Mouse (Mus musculus) MEL (cell line): Measurements from ENCODE around the gene Olfr1412. TPM values are rescaled to one million over a fixed set of nuclear protein-coding genes. Genes with fewer than 3 reads are reported as not detected.

Experiments used
- DNase-seq: peaks from one replicate; pipeline ENCODE4 v3.0.0; 2011; ENCODE audit warnings: low read depth, low spot score
- H3K27ac ChIP-seq: 2 replicates; pipeline ENCODE4 v1.5.1; 2012; ENCODE audit warnings: low read depth, mild to moderate bottlenecking, control low read depth, low read length, moderate library complexity; ENCODE audit not compliant: control insufficient read depth
- H3K27me3 ChIP-seq, 2 experiments: fragments of 150-350 bp in 1 of 2; sonication (generic) in 1 of 2; 2 replicates each; pipeline ENCODE4 v1.6.1; 2012; ENCODE audit warnings: low read length in 2 of 2, mild to moderate bottlenecking in 2 of 2, improper control_type of control experiment in 1 of 2, moderate library complexity in 1 of 2; ENCODE audit not compliant: insufficient read depth in 2 of 2, control insufficient read depth in 1 of 2
- H3K36me3 ChIP-seq, 2 experiments: 2 replicates each; pipeline ENCODE4 v1.6.1; 2012 to 2014; ENCODE audit warnings: low read length in 2 of 2, improper control_type of control experiment in 1 of 2, inconsistent platforms in 1 of 2, mild to moderate bottlenecking in 1 of 2; ENCODE audit not compliant: insufficient read depth in 2 of 2, control insufficient read depth in 1 of 2
- H3K4me1 ChIP-seq, 2 experiments: fragments of 150-350 bp in 1 of 2; sonication (generic) in 1 of 2; 2 replicates each; pipeline ENCODE4 v1.6.1; 2012; ENCODE audit warnings: low read length in 2 of 2, improper control_type of control experiment in 1 of 2, mild to moderate bottlenecking in 1 of 2; ENCODE audit not compliant: insufficient read depth in 2 of 2, control insufficient read depth in 1 of 2
- H3K4me3 ChIP-seq, 2 experiments: fragments of 150-350 bp in 1 of 2; sonication (generic) in 1 of 2; 2 replicates each; pipeline ENCODE4 v1.5.1; 2012; ENCODE audit warnings: low read depth in 2 of 2, low read length in 2 of 2, mild to moderate bottlenecking in 2 of 2, moderate library complexity in 2 of 2, control low read depth in 1 of 2, improper control_type of control experiment in 1 of 2; ENCODE audit not compliant: control insufficient read depth in 1 of 2, insufficient read depth in 1 of 2
- H3K79me2 ChIP-seq: 2 replicates; pipeline ENCODE4 v1.6.1; 2012; ENCODE audit warnings: mild to moderate bottlenecking, low read length, moderate library complexity; ENCODE audit not compliant: control insufficient read depth, poor library complexity, insufficient read depth
- H3K9ac ChIP-seq: 2 replicates; pipeline ENCODE4 v1.6.1; 2012; ENCODE audit warnings: low read depth, mild to moderate bottlenecking, control low read depth, low read length, moderate library complexity; ENCODE audit not compliant: control insufficient read depth, poor library complexity, severe bottlenecking
- H3K9me3 ChIP-seq: fragments of 150-350 bp; sonication (generic); replicated peaks from 2 replicates; pipeline ENCODE4 v1.6.1; 2012; ENCODE audit warnings: mild to moderate bottlenecking, low read length, improper control_type of control experiment, moderate library complexity; ENCODE audit not compliant: insufficient read depth
- CHD1 ChIP-seq: IDR thresholded peaks from 2 replicates; pipeline ENCODE4 v1.6.1; 2012; ENCODE audit warnings: low read depth, mild to moderate bottlenecking, inconsistent platforms, low read length, improper control_type of control experiment
- CHD2 ChIP-seq: IDR thresholded peaks from 2 replicates; pipeline ENCODE4 v1.6.1; 2011; ENCODE audit warnings: low read length, improper control_type of control experiment
- CTCF ChIP-seq, 3 experiments: IDR thresholded peaks in 2 of 3; conservative IDR thresholded peaks in 1 of 3; 2 replicates each; pipeline ENCODE4 v1.5.1; 2011 to 2012; ENCODE audit warnings: low read length in 3 of 3, low read depth in 2 of 3, mild to moderate bottlenecking in 2 of 3, improper control_type of control experiment in 1 of 3, inconsistent platforms in 1 of 3, mixed read lengths in 1 of 3, moderate library complexity in 1 of 3; ENCODE audit not compliant: control insufficient read depth in 1 of 3, insufficient read depth in 1 of 3, poor library complexity in 1 of 3, severe bottlenecking in 1 of 3
- E2F4 ChIP-seq: IDR thresholded peaks from 2 replicates; pipeline ENCODE4 v1.6.1; 2011; ENCODE audit warnings: low read depth, low read length, improper control_type of control experiment, borderline replicate concordance
- ELF1 ChIP-seq: IDR thresholded peaks from 2 replicates; pipeline ENCODE4 v1.6.1; 2014; ENCODE audit warnings: low read depth, mild to moderate bottlenecking, inconsistent platforms, low read length, improper control_type of control experiment, moderate library complexity
- GABPA ChIP-seq: IDR thresholded peaks from 2 replicates; pipeline ENCODE4 v1.6.1; 2012; ENCODE audit warnings: low read depth, mild to moderate bottlenecking, inconsistent platforms, low read length, improper control_type of control experiment, moderate library complexity
- GATA1 ChIP-seq: IDR thresholded peaks from 2 replicates; pipeline ENCODE4 v1.6.1; 2011; ENCODE audit warnings: low read depth, low read length, improper control_type of control experiment
- HCFC1 ChIP-seq: IDR thresholded peaks from 2 replicates; pipeline ENCODE4 v1.6.1; 2012; ENCODE audit warnings: low read depth, mild to moderate bottlenecking, inconsistent platforms, low read length, improper control_type of control experiment, moderate library complexity
- MAZ ChIP-seq: IDR thresholded peaks from 2 replicates; pipeline ENCODE4 v1.6.1; 2012; ENCODE audit warnings: low read depth, mild to moderate bottlenecking, inconsistent platforms, low read length, improper control_type of control experiment
- MEF2A ChIP-seq: IDR thresholded peaks from 2 replicates; pipeline ENCODE4 v1.6.1; 2014; ENCODE audit warnings: low read depth, mild to moderate bottlenecking, inconsistent platforms, low read length, improper control_type of control experiment; ENCODE audit not compliant: poor library complexity, insufficient replicate concordance, severe bottlenecking; ENCODE audit errors: extremely low read depth
- MYC ChIP-seq: IDR thresholded peaks from 2 replicates; pipeline ENCODE4 v1.6.1; 2011; ENCODE audit warnings: low read depth, mild to moderate bottlenecking, low read length, improper control_type of control experiment, moderate library complexity
- POLR2A ChIP-seq, 2 experiments: IDR thresholded peaks; 2 replicates each; pipeline ENCODE4 v1.6.1; 2011 to 2012; ENCODE audit warnings: low read length in 2 of 2, mild to moderate bottlenecking in 2 of 2, control low read depth in 1 of 2, improper control_type of control experiment in 1 of 2, low read depth in 1 of 2, moderate library complexity in 1 of 2; ENCODE audit not compliant: control insufficient read depth in 1 of 2, insufficient read depth in 1 of 2, poor library complexity in 1 of 2
- RAD21 ChIP-seq: IDR thresholded peaks from 2 replicates; pipeline ENCODE4 v1.6.1; 2011; ENCODE audit warnings: mild to moderate bottlenecking, low read depth, low read length, improper control_type of control experiment
- RCOR1 ChIP-seq: IDR thresholded peaks from 2 replicates; pipeline ENCODE4 v1.6.1; 2012; ENCODE audit warnings: low read depth, mild to moderate bottlenecking, inconsistent platforms, low read length, improper control_type of control experiment
- SMC3 ChIP-seq: IDR thresholded peaks from 2 replicates; pipeline ENCODE4 v1.6.1; 2011; ENCODE audit warnings: low read depth, low read length, improper control_type of control experiment
- TCF12 ChIP-seq: IDR thresholded peaks from 2 replicates; pipeline ENCODE4 v1.6.1; 2014; ENCODE audit warnings: low read depth, mild to moderate bottlenecking, inconsistent platforms, low read length, improper control_type of control experiment, moderate library complexity
- ZKSCAN1 ChIP-seq: IDR thresholded peaks from 2 replicates; pipeline ENCODE4 v1.6.1; 2012; ENCODE audit warnings: low read depth, mild to moderate bottlenecking, inconsistent platforms, low read length, improper control_type of control experiment, moderate library complexity
- polyA plus RNA-seq, 2 experiments: library from polyadenylated mRNA; stranded (reverse) in 1 of 2; unstranded in 1 of 2; fragments of >175 nt in 1 of 2; fragments of >200 nt in 1 of 2; gene quantifications; 2 replicates each; pipeline versions ENCODE4 v1.2.1 to v1.2.4; 2012; ENCODE audit warnings: low replicate concordance in 2 of 2, low read depth in 1 of 2; ENCODE audit not compliant: insufficient read length in 2 of 2, insufficient read depth in 1 of 2, missing spikeins in 1 of 2
- total RNA-seq: library from RNA; depleted of rRNA; stranded (reverse); fragments of 300-350 nt; gene quantifications from 2 replicates; pipeline ENCODE4 v1.2.3, GENCODE M21; 2012

Gene Olfr1412
- total and polyA plus RNA-seq, 3 experiments, result not detected

DNA sequence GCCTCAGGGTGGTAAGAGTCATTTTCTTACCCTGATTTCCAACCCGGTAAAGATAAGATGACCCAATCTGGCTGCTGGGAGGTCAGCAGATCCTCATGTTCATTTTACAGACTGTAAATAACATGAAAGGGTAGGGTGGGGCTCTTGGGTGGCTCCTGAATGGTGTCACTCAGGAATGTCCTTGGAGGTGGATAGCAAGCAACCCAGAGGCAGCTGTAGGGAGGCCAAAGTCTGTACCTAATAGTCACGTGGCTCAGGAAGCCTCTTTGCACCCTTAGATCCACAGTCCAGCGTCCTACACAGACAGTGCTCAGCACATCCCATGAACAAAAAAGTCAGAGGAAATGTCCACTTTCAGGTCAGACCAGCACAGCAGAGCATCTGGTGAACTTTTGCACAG lies 10.4 kb downstream of the Olfr1412 start:
- H3K4me3 ChIP-seq, result no peak overlapping the region
- H3K79me2 ChIP-seq, result no peaks in the 10 kb centered on the region
- H3K27me3 ChIP-seq, result peaks cover 0 to 1% of the 10 kb centered on the region in 2 experiments; a peak in 1 of 4 replicates
- no peaks in the 10 kb centered on the region for H3K4me1 ChIP-seq
- H3K36me3 ChIP-seq, result no peaks in the 10 kb centered on the region
- no peak for DNase-seq
- no peaks in the 10 kb centered on the region for H3K9me3 ChIP-seq
- TF ChIP-seq POLR2A (IDR thresholded peaks at IDR 0.05; ENCODE audit: control insufficient read depth in 1 of 2, insufficient read depth in 1 of 2, low read depth in 1 of 2, low read length in 2 of 2, poor library complexity in 1 of 2) (no peak), ELF1 (no peak), CHD1 (no peak), GABPA (no peak), CHD2 (no peak), RCOR1 (no peak), SMC3 (no peak), E2F4 (no peak), GATA1 (no peak), MYC (no peak), CTCF (IDR thresholded peaks at IDR 0.05 in 2 of 3, conservative IDR thresholded peaks at IDR 0.05 in 1 of 3; ENCODE audit: control insufficient read depth in 1 of 3, insufficient read depth in 1 of 3, low read depth in 2 of 3, low read length in 3 of 3, poor library complexity in 1 of 3, severe bottlenecking in 1 of 3) (no peak)
- TF ChIP-seq, all 39 proteins: peak for 0
- Histone ChIP-seq H3K9ac (no peak overlapping the region), H3K27ac (no peak overlapping the region)

DNA sequence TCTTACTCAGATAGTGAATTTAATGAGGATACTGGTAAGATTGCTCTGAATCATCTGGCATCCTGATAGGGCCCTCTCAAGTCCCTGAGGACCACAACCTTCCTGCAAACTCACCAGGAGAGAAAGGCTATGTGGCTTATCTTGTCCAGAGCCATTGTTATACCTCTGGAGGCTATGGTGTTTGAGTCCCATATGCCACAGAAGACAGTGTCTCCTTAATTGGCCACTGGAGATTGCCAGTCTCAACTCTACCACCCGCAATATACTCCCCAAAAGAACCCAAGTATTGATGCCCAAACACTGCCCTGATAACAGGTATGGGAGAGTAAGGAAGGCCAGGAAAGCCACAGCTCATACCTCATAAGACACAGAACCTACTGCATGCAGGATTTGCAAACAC lies 19.9 kb downstream of the Olfr1412 start, which contains the start of gene Olfr1410:
Gene Olfr1410, plus strand, starts transcription at position 301 of the 400 bp plus-strand sequence.
- no peak within 1 kb of the TSS for H3K9ac ChIP-seq
- TF ChIP-seq SMC3 (no peak), TCF12 (no peak), MEF2A (no peak), RAD21 (no peak), HCFC1 (no peak), ZKSCAN1 (no peak), MAZ (no peak)
- TF ChIP-seq, all 39 proteins: peak for 0
- Histone ChIP-seq H3K36me3 (no peaks in the 10 kb centered on the region), H3K27ac (no peak within 1 kb of the TSS), H3K4me3 (no peak within 1 kb of the TSS), H3K9me3 (no peaks in the 10 kb centered on the region), H3K4me1 (no peaks in the 10 kb centered on the region), H3K79me2 (no peaks in the 10 kb centered on the region), H3K27me3 (peaks cover 4 to 5% of the 10 kb centered on the region in 2 experiments; a peak in 3 of 4 replicates)
- DNase-seq, result no peak
